Mouse (Mus musculus) granulocyte monocyte progenitor cell, adult 5-6 weeks (primary cell): ENCODE measurements around the gene Map2k6. TPM values are rescaled to one million over a fixed set of nuclear protein-coding genes. Genes with fewer than 3 reads are reported as not detected.

ENCODE experiments used
- ATAC-seq: replicated peaks from 2 replicates; pipeline ENCODE4 v1.8.0; 2016; ENCODE audit warnings: mild to moderate bottlenecking, moderate TSS enrichment, inconsistent platforms; ENCODE audit not compliant: poor library complexity, severe bottlenecking
- total RNA-seq, 2 experiments: library from RNA; stranded (forward) in 1 of 2; stranded (reverse) in 1 of 2; fragments of 200-712, 200-1000 nt in 1 of 2; fragments of >200 nt in 1 of 2; fragmentation: Nextera tagmentation in 1 of 2; gene quantifications; 2 replicates each; pipeline ENCODE4 v1.2.3; 2014 to 2017

The Map2k6 gene
- total RNA-seq, 2 experiments from 2014 or later: 10.1 to 18.8 TPM

DNA sequence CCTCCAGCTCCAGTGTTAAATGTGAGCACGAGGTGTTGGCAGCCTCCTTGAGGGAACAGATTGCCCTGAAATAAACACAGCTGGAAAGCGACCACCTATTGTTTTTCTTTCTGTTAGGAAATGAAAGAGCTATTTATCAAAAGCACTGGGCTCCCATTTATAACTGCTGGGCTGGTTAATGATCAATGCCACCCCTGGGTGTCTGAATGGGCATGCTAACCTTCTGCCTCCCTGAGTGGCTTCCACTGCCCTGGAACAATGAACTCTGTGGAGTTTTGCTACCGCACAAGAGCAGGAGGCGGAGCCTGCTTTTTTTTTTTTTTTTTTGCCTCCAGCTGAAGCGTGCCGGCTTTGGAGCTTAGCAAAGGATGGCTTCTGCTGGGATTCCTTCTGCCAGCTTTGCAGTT is 80.1 kb downstream of the Map2k6 start:
- no peak; the same call in 1 of the 2 replicates for ATAC-seq

DNA sequence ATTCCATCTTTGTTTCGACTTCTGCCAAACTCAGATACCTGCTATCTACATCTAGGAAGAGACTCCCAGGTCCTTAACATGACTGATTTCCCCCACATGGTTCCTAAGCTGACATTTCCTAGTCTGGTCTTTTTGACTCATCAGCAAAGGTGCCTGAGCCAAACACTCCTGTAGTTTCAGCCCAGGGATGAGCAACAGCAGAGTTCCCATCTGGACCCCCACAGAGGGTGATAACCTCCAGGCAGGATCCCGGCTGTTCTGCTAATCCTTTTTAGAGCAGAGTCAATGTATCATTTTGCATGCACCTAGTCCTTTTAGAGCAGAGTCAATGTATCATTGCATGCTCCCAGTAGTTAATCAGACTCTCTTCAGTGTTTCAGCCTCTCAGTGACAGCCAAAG is 82.5 kb downstream of the Map2k6 start:
- no peak for ATAC-seq

DNA sequence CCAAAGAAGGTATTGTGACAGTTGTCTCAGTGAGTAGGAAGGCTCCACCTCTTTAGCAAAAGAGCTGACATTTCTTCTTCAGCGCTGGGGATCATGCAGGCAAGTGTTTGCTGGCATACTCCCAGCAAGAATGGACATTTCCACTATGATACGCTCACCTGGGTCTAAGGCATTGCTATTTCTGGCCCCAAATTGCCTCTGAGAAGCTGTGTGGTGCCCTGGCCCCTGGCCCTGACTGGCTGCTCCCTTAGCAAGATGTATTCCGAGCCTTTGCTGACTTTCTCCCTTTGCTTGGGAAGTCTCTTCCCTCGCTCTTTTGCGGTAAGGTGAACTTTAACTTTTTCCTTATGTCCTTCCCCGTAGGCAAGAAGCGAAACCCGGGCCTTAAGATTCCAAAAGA is 83.3 kb downstream of the Map2k6 start:
- no peak for ATAC-seq

DNA sequence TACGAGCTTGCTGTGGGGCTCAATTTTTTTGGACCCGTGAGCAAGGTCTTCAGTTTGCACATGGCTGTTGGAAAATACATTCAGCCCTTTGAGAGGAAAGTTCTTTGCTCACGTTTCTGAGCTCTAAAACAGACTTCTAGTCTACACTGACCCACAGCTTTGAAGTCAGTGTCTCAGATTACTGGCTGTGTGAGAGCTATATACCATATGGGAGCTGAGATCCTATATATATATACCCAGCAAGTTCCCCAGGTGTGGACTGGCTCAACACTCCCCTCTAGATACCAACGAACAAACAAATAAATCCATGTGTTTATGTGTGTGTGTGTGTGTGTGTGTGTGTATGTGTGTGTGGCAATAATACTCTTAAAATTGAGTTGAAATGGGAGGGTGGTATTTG is 83.7 kb downstream of the Map2k6 start:
- ATAC-seq: no peak

DNA sequence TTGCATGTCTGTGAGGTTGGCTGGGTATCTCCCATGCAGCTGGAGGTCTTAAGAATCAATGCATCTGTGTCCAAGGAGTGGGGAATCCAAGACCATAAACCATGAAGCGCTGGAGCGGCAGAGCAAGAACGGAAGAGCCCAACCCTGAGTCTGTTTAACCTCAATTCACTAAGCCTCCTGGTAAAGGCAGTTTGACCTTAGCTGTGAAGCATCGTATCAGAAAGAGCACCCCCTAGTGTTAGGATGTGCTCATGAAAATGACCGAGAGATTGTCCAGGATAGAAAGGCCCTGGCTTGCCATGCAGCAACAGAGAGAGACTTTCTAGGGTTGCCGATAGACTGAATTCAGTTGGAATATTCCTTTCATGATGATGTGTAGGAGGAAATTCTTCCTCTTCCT is 84.2 kb downstream of the Map2k6 start:
- peak; percentile 82 for ATAC-seq

DNA sequence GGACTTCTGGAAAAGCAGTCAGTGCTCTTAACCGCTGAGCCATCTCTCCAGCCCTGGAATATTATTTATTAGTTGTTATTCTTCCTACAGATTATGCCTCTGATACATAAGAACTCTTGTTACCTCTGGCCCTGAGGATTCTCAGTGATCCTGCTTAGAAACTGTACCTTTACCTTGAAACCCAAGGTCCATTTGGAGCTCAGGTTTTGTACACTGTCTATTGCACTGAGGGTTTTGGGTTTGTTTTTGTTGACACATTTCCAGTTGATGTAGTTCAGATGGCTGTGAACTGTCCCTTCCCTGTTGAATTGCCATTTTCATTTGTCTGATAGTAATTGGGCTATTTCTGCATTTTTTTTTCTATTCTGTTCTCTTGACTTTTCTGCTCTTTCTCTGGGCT is 85.5 kb downstream of the Map2k6 start:
- no peak for ATAC-seq

DNA sequence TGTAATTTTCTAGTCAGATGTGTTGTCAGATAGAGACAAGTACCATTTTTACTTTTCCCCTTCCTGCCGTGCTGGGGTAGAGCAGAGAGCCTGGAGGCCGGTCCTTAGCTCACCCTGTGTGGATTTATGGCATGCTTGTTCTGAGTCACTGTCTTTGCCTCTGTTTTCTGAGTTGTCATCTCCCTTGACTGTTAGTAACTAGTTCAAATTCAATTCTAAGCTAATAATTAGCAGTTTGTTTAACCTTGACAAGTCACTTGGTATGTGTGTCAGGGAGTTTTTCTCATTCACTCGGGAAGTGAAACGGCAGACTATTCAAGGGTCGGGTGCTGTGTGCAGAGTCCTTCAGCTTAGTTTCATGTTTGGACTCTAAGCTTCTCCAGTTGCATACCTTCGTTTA is 86.2 kb downstream of the Map2k6 start:
- ATAC-seq: no peak

DNA sequence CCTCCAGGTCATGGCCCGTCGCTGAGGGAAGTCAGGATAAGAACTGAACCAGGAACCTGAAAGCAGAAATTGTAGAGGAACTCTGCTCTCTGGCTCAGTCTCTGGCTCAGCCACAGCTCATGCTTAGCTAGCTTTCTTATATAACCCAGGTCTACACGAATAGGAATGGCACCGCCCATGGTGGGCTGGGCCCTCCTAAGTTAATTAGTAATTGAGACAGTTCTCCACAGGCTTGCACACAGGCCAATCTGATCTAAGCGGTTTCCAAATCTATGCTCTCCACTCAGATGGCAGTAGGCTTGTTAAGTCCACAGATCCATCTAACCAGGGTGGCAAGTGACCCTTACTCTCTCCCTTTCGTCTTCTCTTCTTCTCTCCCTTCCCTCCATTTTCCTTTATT is 88.9 kb downstream of the Map2k6 start:
- ATAC-seq: no peak

DNA sequence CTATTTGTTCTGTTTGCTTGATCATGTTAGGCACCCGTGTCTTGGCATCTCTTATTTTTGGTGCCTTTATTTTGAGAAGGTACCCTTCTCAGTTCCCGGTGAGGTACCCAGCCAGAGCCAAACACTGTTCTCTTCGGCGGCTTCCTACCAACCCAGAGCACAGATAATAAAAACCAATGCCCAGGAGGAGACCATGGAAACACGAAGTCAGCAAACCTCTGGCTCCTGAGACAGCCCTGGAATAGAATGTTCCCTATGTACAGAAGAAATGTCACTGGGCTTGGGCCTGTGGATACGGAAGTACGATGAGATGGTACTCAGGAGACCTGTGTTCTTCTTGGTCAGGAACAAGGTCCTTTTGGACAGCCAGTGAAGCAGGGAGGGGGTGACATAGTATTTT is 89.4 kb downstream of the Map2k6 start:
- no peak for ATAC-seq

DNA sequence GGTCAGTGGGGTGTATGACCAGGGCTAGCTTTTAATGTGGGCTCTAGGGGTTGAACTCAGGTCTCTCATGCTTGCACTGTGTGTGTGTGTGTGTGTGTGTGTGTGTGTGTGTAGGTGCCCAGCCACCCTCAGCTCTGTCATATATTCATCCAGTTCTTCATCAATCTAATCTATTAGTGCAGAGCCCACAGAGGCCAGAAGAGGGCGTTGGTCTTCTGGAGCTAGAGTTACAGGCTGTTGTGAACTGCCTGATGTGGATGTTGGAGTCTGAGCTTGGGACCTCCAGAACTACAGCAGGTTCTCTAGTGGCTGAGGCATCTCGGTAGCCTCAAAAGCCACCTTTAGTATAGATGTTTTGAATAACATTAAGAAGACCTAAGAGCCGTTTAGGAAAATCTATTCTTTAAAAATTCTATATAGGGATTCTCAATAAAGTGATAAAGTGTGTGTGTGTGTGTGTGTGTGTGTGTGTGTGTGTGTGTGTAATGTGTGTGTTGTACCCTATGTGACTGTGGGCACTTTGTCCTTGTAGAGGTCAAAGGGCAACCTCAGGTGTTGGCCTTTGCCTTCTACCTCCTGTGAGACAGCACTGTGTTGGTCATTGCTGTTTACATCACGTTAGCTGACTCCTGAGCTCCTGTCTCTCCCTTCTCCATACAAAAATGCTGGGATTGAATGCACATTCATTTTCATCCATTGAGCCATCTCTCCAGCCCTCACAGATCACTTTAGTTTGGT is 96.6 kb downstream of the Map2k6 start:
- ATAC-seq: no peak

DNA sequence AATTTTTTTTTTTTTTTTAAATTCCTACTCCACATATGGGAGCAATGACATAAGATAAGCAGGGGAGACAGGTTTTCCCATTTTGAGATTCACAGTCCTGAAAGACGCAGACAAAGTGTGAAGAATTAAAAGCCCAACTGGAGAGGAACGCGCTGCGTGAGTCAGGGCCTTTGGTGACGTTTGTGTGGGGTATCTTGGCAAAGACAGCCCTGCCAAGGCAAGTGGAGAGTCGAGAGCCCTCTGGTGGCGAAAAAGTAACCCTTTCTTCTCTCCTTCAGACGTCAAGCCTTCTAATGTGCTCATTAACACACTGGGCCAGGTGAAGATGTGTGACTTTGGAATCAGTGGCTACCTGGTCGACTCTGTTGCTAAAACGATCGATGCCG is 97.1 kb downstream of the Map2k6 start:
- ATAC-seq: peak; percentile 87

DNA sequence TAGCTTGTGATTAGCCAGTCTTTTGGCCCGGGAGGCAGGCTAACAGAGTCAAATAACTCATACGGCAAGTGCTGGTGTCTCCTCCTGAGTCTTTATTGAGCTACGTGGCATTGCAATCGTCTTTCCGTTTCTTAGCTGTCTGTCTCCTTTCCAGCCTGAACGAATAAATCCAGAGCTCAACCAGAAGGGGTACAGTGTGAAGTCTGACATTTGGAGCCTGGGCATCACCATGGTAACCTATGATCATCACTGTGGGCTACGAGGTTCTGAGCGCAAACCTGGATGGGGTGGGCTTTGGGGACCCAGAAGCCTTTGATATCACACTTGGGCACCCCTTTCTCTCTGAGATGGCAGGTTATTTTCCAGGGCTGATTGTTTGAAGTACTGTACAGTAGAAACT is 98.8 kb downstream of the Map2k6 start:
- no peak for ATAC-seq

DNA sequence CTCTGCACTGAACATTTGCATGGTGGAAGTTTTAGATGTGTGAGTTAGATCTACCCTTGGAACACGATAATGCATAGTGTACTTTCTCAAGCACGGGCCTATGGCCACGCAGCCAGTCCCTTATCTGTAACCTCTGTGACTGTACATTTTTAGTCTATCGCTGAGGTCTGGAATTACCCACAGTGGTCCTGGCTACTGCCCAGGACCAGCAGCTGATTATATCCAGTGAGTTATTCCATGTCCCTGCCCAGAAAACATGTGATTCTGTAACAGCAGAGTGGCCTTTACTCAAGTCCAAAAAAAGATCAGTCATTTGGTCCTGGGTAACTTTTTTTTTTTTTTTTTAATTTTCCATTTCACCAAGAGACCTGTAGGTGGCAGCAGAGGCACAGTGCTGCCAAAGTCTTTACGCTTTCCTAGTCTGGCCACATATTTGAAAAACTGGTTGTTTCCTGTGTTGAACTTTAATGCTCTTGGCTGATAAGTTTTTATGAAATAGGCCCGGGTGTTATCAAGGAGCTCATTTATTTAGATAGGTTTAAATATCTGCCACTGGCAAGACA is 99.8 kb downstream of the Map2k6 start:
- ATAC-seq: peak; percentile 60; the same call in 1 of the 2 replicates

DNA sequence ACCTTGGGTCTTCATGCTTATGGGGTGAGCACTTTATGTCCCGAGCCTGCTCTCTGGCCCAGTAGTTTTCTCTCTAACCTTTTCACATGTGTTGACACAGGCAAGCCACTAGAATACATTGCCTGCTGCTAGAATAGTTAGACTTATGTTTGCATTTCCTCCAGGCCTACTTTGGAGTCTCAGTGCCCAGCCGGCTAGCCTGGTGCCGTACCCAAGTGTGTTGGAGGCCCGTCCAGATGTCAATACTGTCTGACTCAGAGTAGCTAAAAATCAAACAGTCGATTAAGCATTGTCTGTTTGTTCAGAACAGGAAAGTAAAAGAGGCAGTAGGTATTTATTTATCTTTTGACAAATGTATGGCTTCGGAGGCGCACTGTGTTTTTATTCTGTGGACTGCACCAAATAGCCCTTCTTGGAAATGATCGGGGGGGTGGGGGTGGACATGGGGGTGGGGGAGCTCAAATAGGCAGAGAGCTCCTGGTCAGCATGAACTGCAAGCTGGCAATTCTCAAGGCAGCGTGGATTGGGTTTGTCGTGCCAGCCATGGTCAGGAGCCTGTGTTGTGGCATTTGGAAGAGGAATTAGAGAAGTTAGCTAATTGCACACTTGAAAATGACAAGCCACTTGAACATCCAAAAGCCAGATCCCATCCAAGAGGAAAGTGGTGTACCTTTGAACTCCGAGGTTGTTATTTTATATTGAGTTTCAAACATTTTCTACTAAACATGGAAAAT is 104.2 kb downstream of the Map2k6 start:
- ATAC-seq: no peak

DNA sequence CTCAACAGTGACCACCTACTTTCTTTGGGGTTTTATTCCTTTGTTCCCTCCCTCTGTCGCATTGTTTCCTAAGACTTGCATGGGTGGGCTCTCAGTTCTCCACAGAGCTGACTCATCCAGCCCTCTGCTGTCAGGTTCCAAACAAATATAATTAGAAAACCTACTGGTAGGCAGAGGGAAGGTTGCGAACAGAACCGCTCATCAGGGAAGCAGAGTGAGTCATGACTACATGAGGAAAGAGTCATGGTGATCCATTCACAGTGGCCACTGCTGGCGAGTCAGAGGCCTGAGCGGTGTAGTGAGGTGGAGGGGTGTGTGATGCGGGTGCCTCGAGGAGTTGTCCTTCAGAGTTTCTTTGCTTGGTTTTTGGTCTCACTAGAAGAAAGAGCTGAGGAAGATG is 112.5 kb downstream of the Map2k6 start:
- ATAC-seq: no peak

DNA sequence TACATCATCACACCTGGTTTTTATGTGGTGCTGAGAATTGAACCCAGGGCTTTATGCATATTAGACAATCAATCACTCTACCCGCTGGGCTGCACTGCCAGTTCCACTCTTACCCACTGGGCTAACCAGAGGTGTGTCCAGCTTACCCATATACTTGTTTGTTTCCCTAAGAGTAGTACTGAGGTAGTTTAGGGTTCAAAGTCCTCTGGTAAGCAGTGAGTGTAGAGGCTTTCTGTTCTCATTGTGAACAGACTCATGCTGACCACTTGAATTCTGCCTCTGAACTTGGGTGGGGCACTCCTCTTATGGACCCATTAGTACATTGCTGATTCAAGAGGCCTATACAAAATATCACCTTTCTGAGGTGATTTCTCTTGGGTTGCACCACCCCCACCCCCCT is 119.7 kb downstream of the Map2k6 start:
- no peak for ATAC-seq

DNA sequence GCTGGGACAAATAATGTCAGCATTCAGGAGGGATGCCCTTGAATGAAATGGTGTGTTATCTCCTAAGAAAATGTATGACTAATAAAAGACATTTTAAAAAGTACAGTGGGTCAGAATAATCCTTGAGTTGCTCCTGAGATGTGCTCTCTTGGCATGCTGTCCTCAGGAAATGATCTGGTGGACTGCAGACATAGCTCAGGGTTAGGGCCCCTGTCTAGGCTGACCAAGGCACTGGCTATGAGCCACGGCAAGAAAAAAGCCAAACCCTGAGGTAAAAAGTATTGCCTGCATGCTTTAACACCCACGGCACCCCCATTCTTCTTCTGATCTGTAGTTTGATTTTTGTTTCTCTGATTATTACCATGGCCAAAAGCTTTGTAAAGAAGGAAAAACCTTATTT is 124.0 kb downstream of the Map2k6 start:
- no peak for ATAC-seq

DNA sequence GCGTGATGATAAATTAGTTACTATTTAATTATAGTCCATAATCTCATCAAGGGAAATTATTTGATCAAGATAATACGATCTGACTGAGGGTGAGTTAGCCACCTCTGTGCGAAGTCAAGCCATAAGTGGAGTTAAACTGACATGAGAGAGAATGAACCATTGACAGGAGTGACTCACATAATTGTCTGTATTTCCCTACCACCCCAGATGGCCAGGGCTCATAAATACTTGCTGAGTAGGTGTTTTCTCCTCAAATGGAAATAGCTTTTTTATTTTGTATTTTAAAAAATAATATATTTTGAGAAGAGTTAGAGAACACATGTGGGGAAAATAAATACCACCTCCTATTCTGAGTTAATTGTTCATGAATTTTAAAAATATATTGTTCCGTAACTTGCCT is 127.2 kb downstream of the Map2k6 start:
- ATAC-seq: no peak

DNA sequence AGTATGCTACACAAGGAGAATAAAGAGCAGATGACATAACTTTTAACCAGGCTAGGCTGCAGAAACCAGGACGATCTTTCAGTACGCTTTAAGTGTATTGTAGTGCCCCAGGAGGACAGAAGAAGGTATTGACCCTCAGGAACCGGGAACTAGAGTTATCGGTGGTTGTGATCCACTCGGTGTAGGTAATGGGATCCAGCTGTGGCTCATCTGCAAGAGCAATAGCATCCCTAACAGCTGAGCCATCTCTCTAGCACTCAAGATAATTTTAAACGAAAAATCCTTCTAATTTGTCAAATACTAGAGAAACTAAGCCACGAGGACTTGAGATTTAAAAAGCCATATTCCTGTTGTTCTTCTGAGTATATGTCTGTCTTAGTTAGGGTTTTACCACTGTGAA is 132.2 kb downstream of the Map2k6 start:
- no peak for ATAC-seq

DNA sequence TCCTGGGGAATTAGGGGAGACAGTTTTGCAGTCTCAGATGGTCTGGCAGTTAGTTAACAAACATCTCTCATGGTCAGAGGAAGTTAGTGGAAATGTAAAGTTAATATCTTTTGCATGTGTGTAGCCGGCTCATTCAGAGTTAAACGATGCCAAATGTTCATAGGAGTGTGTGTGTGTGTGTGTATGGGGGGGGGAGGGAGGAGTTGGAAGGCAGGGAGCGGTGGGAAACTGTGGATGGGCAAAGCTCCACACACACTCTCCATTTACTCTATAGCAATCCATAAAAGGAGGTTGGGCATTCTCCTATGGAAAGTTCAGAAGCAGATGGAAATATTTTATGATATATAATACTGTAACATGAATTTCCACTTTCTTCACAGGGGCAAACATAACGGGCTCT is 135.9 kb downstream of the Map2k6 start:
- ATAC-seq: no peak

DNA sequence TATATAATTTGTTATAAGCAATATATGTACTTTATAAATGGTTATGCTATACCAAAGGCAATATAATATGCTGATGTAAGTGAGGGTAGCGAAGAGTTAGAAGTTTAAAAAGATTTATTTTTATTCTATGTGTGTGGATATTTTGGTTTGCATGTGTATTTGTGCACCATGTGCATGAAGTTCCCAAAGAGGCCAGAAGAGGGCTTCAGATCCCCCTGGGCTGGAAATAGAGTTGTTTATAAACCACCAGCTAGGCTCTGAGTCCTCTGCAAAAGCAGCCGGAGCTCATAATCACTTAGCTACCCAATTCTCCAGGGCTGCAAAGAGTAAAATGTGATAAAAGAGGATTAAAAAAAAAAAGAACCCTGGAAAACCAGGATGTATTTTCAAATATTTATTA is 137.6 kb downstream of the Map2k6 start:
- ATAC-seq: no peak

DNA sequence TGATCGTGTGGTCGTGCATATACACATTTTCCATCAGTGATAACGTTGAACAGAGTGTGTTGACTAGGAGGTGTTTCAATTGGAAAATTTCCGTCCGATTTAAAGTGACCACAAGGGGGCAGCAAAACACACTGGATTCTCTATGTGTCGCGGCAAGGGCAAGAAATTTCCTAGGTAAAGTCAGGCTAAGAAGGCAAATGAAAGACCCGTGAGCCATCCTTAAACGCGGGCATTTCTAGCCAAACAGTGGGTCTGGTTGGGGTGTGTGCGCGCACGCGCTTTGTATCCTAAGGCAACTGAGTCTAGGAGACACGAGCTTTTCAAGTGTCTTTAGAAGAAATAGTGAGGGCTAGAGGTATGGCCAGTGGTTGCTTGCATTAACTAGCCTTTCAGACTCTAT is 138.7 kb downstream of the Map2k6 start:
- ATAC-seq: peak; percentile 69
